Mouse (Mus musculus): ENCODE measurements around the gene Praf2. TPM values are rescaled to one million over a fixed set of nuclear protein-coding genes. Genes with fewer than 3 reads are reported as not detected.

The Praf2 gene
- polyA plus RNA-seq (2014; fragmentation: Nextera tagmentation; extraction: Ambion mirVana): 71.2 and 71.8 TPM in 2 replicates

DNA sequence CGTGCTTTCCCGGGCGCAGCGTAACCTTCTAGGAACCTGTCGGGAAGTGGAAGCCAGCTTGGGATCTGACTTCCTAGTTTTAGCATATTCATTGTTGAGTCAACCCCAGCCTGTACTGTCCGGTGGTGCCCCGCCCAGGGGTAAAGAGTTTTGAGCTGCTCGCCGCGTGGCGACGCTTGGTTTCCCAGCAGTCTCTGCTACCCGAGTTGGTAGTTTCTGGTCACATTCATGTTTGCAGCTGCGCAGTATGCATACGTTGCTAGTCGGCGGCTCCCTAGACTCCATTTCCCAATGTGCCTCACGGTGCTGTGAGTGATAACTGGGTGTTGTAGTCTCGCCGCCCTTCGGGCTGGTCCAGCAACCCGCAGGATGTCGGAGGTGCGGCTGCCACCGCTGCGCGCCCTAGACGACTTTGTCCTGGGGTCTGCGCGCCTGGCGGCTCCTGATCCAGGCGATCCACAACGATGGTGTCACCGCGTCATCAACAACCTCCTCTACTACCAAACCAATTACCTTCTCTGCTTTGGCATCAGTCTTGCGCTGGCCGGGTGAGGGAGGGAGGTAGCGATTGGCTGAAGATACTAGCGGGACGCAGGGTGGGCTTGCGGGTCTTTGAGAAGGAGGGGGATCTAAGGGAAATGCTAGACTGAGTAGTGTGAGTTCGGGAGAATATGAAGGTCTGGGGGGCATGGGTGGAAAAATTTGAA is at the start of gene Praf2:
TSS of gene Praf2 (plus strand) at position 225 of the 707 bp plus-strand sequence.
- Histone ChIP-seq H3K27me3 (ENCODE audit: insufficient read depth, low read length) (no peaks in the 10 kb centered on the region), H3K4me1 (ENCODE audit: insufficient read depth) (no peaks in the 10 kb centered on the region), H3K27ac (ENCODE audit: low read depth) (peak within 1 kb of the TSS; percentile 63), H3K9me3 (ENCODE audit: low read depth, low read length) (no peaks in the 10 kb centered on the region), H3K36me3 (ENCODE audit: insufficient read depth) (peaks cover 25% of the 10 kb centered on the region; the same call in 1 of the 2 replicates), H3K9ac (peak within 1 kb of the TSS; percentile 49), H3K4me2 (peak within 1 kb of the TSS; percentile 65), H3K4me3 (ENCODE audit: low read depth, low read length) (peak within 1 kb of the TSS; percentile 46)
- 11% methylated on average over 42 of the region's 42 CpGs for WGBS
- peak; percentile 90 for DNase-seq
- no peak for TF ChIP-seq CTCF (IDR thresholded peaks at IDR 0.05; ENCODE audit: low read depth)
- peak; percentile 96 for ATAC-seq (ENCODE audit: insufficient read depth)

- no peak for DNase-seq
- no peak for ATAC-seq (ENCODE audit: insufficient read depth)
- H3K4me1 ChIP-seq (ENCODE audit: insufficient read depth): no peaks in the 10 kb centered on the region
- no peaks in the 10 kb centered on the region for H3K9me3 ChIP-seq (ENCODE audit: low read depth, low read length)
- H3K4me2 ChIP-seq: no peak overlapping the region
- H3K4me3 ChIP-seq (ENCODE audit: low read depth, low read length): no peak overlapping the region
- 32% methylated on average over 3 of the region's 3 CpGs for WGBS
- no peaks in the 10 kb centered on the region for H3K27me3 ChIP-seq (ENCODE audit: insufficient read depth, low read length)
- no peak overlapping the region for H3K27ac ChIP-seq (ENCODE audit: low read depth)
- no peak overlapping the region for H3K9ac ChIP-seq
- TF ChIP-seq CTCF (IDR thresholded peaks at IDR 0.05; ENCODE audit: low read depth): peak; percentile 22; the same call in 1 of the 2 replicates
- no peaks in the 10 kb centered on the region for H3K36me3 ChIP-seq (ENCODE audit: insufficient read depth)
Observed at GRCm38 (mm10) chrX:7678986-7679385, 49.3 kb upstream of the Praf2 start.

DNA sequence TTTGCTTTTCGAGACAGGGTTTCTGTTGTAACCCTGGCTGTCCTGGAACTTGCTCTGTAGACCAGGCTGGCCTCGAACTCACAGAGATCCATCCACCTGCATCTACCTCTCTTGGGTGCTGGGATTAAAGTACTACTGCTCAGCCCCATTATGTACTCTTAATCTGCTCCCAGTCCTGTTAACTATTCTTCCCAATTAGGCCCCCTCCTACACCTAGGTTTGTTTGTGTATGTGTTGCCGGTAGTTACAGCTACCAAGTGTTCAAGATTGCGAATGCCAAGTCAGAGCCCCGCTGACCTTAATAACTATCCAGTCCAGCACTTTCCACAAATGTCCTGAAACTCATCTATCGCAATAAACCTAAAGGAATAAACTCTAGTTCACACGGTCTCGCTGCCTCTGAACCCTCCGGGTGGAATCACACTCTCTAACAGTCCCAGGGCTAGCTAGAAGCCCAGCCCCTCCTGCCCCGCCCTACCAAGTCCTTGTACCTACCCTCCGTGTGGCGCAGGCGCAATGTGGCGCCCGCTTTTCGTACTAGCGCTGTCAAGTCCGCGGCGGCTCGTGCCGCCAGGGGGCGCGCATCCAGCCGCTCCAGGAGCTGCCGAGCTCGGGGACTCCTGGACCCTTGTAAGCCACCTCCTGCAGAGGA is 48.7 kb upstream of the Praf2 start:
- Histone ChIP-seq H3K4me1 (ENCODE audit: insufficient read depth) (no peaks in the 10 kb centered on the region), H3K27me3 (ENCODE audit: insufficient read depth, low read length) (no peaks in the 10 kb centered on the region), H3K4me2 (peak overlapping the region; percentile 58), H3K4me3 (ENCODE audit: low read depth, low read length) (peak overlapping the region; percentile 21), H3K9me3 (ENCODE audit: low read depth, low read length) (no peaks in the 10 kb centered on the region), H3K9ac (no peak overlapping the region), H3K36me3 (ENCODE audit: insufficient read depth) (no peaks in the 10 kb centered on the region), H3K27ac (ENCODE audit: low read depth) (no peak overlapping the region)
- peak; percentile 98 for ATAC-seq (ENCODE audit: insufficient read depth)
- DNase-seq: peak; percentile 94
- peak; percentile 85 for TF ChIP-seq CTCF (IDR thresholded peaks at IDR 0.05; ENCODE audit: low read depth)
- whole genome bisulfite sequencing: 8% methylated on average over 27 of the region's 27 CpGs

- WGBS: 29% methylated on average over 11 of the region's 12 CpGs
- Histone ChIP-seq H3K27ac (ENCODE audit: low read depth) (no peak overlapping the region), H3K9ac (no peak overlapping the region), H3K36me3 (ENCODE audit: insufficient read depth) (no peaks in the 10 kb centered on the region), H3K27me3 (ENCODE audit: insufficient read depth, low read length) (no peaks in the 10 kb centered on the region), H3K9me3 (ENCODE audit: low read depth, low read length) (no peaks in the 10 kb centered on the region), H3K4me2 (peak overlapping the region; percentile 58), H3K4me3 (ENCODE audit: low read depth, low read length) (peak overlapping the region; percentile 21), H3K4me1 (ENCODE audit: insufficient read depth) (no peaks in the 10 kb centered on the region)
- TF ChIP-seq CTCF (IDR thresholded peaks at IDR 0.05; ENCODE audit: low read depth): no peak
- DNase-seq (no peak), ATAC-seq (ENCODE audit: insufficient read depth) (no peak)
Observed at GRCm38 (mm10) chrX:7680057-7680412, 48.2 kb upstream of the Praf2 start.

DNA sequence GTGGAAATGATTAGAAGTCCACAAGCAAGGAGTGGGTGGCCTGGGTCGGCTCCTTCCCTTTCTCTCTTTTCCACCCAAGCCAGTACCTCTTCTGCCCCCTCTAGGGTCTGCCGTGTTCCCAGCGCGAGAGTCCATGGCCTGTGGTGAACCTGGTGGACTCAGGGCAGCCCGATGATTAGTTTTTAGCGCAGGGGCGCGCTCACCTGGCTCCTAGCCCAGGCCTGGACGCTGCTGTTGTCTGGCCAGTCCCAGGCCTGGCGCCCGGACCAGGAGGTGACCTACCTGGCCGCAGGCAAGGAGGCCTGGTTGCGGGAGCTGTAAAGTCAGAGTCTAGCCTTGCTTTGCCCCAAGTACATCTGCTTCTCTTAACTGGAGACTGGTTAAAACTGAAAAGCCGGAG is 47.4 kb upstream of the Praf2 start, which contains the start of gene Magix:
TSS of gene Magix (minus strand) at position 388 of the 400 bp plus-strand sequence.
- H3K36me3 ChIP-seq (ENCODE audit: insufficient read depth): no peaks in the 10 kb centered on the region
- no peaks in the 10 kb centered on the region for H3K9me3 ChIP-seq (ENCODE audit: low read depth, low read length)
- H3K4me2 ChIP-seq: peak within 1 kb of the TSS; percentile 58
- TF ChIP-seq CTCF (IDR thresholded peaks at IDR 0.05; ENCODE audit: low read depth): no peak
- no peaks in the 10 kb centered on the region for H3K27me3 ChIP-seq (ENCODE audit: insufficient read depth, low read length)
- no peaks in the 10 kb centered on the region for H3K4me1 ChIP-seq (ENCODE audit: insufficient read depth)
- DNase-seq (no peak), ATAC-seq (ENCODE audit: insufficient read depth) (no peak)
- peak within 1 kb of the TSS; percentile 21 for H3K4me3 ChIP-seq (ENCODE audit: low read depth, low read length)
- H3K9ac ChIP-seq: no peak within 1 kb of the TSS
- WGBS: 63% methylated on average over 14 of the region's 14 CpGs
- H3K27ac ChIP-seq (ENCODE audit: low read depth): no peak within 1 kb of the TSS

- DNase-seq (no peak), ATAC-seq (ENCODE audit: insufficient read depth) (no peak)
- no peak for TF ChIP-seq CTCF (IDR thresholded peaks at IDR 0.05; ENCODE audit: low read depth)
- Histone ChIP-seq H3K27me3 (ENCODE audit: insufficient read depth, low read length) (no peaks in the 10 kb centered on the region), H3K4me2 (no peak overlapping the region), H3K36me3 (ENCODE audit: insufficient read depth) (no peaks in the 10 kb centered on the region), H3K27ac (ENCODE audit: low read depth) (no peak overlapping the region), H3K9me3 (ENCODE audit: low read depth, low read length) (no peaks in the 10 kb centered on the region), H3K9ac (no peak overlapping the region), H3K4me1 (ENCODE audit: insufficient read depth) (no peaks in the 10 kb centered on the region), H3K4me3 (ENCODE audit: low read depth, low read length) (no peak overlapping the region)
- WGBS: 90% methylated on average over 2 of the region's 2 CpGs
Observed at GRCm38 (mm10) chrX:7688321-7688720, 39.9 kb upstream of the Praf2 start.

GRCm38 (mm10) chrX:7690486-7690885 is 37.8 kb upstream of the Praf2 start:
- TF ChIP-seq CTCF (IDR thresholded peaks at IDR 0.05; ENCODE audit: low read depth): no peak
- no peak overlapping the region for H3K9ac ChIP-seq
- H3K27ac ChIP-seq (ENCODE audit: low read depth): no peak overlapping the region
- H3K4me2 ChIP-seq: no peak overlapping the region
- H3K27me3 ChIP-seq (ENCODE audit: insufficient read depth, low read length): no peaks in the 10 kb centered on the region
- 45% methylated on average over 3 of the region's 3 CpGs for WGBS
- DNase-seq: peak; percentile 26
- H3K36me3 ChIP-seq (ENCODE audit: insufficient read depth): no peaks in the 10 kb centered on the region
- no peaks in the 10 kb centered on the region for H3K9me3 ChIP-seq (ENCODE audit: low read depth, low read length)
- no peak overlapping the region for H3K4me3 ChIP-seq (ENCODE audit: low read depth, low read length)
- ATAC-seq (ENCODE audit: insufficient read depth): peak; percentile 73; the same call in 1 of the 2 replicates
- no peaks in the 10 kb centered on the region for H3K4me1 ChIP-seq (ENCODE audit: insufficient read depth)

Measured in lung, embryonic 14.5 days (tissue).